Mouse (Mus musculus) layer of hippocampus, postnatal 10 days (tissue): ENCODE measurements around the gene B3galnt2. TPM values are rescaled to one million over a fixed set of nuclear protein-coding genes. Genes with fewer than 3 reads are reported as not detected.

Source experiments
- total RNA-seq, 2 experiments: library from RNA; stranded (reverse); gene quantifications; 2 replicates each; pipeline ENCODE4 v1.2.3; 2021

The B3galnt2 gene
- total RNA-seq, 2 experiments from 2014 or later, result 13.0 to 15.4 TPM

Other genes starting within 250 kb of the B3galnt2 start
- 100 to 1,000 TPM; 101 to 111 TPM for gene Gng4, start 170.4 kb upstream of the B3galnt2 start, total RNA-seq
- gene Tbce, start 85.2 kb downstream of the B3galnt2 start, total RNA-seq, result 10 to 100 TPM; 67.2 to 83.9 TPM
- 10 to 100 TPM; 48.6 to 48.8 TPM for gene Arid4b, start 108.8 kb downstream of the B3galnt2 start, total RNA-seq
- gene Ggps1, start 109.0 kb downstream of the B3galnt2 start, total RNA-seq, result 10 to 100 TPM; 54.4 to 63.7 TPM